Mouse (Mus musculus): Measurements from ENCODE around the gene Tmco4. TPM values are rescaled to one million over a fixed set of nuclear protein-coding genes. Genes with fewer than 3 reads are reported as not detected.

Tmco4 gene
- polyA plus RNA-seq, 1 experiment from 2014 or later: 1.3 TPM

DNA sequence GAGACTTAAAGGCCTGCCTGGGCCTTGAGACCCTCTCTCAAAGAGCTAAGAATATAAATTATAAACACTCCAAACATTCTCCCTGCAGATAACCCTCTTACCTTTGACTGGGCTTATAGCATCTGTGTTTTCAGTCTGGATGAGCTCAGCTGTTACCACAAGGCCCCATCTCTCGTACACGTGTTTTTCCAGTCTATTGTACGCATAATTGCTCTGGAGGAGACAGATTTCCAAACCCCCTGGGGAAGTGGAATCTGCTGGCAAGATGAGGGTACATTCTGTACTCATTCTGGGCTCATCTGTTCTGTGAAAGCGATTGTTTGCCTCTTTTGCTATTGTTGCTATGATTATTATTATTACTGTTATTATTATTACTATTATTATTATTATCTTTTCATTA lies 46.3 kb downstream of the Tmco4 start:
- Histone ChIP-seq H3K4me1 (replicated peaks; ENCODE audit: control insufficient read depth, insufficient read depth, low read length) (no peaks in the 10 kb centered on the region), H3K36me3 (ENCODE audit: control insufficient read depth, insufficient read depth, low read length) (no peaks in the 10 kb centered on the region), H3K27me3 (ENCODE audit: control insufficient read depth, insufficient read depth, low read length) (no peaks in the 10 kb centered on the region), H3K9me3 (ENCODE audit: control insufficient read depth, low read length) (no peaks in the 10 kb centered on the region), H3K4me3 (ENCODE audit: low read depth, low read length) (no peak overlapping the region), H3K4me2 (replicated peaks; ENCODE audit: low read depth, low read length) (no peak overlapping the region), H3K27ac (ENCODE audit: low read depth, low read length) (no peak overlapping the region), H3K9ac (ENCODE audit: low read depth, low read length) (no peak overlapping the region)
- ATAC-seq (ENCODE audit: low FRiP score) (no peak), DNase-seq (ENCODE audit: low spot score) (peak; percentile 17)
- WGBS: 70% methylated on average over 4 of the region's 4 CpGs

DNA sequence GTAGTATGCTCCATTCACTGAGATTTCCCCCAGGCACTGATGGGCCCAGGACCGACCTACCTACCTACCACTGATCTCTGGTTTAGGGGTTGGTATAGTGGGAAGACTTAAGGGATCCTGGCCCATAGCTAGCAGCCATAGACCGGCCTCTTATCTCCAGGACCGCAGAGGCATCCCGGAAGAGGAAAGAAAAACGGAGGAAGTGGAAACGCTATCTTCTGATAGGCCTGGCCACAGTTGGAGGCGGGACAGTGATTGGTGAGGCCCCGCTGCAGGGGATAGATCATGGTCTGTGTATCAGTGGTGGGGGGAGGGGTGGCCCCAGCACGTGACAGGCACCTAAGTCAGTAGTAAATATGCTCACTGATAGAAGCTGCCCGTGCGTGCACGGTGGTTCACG lies 46.7 kb downstream of the Tmco4 start:
- Histone ChIP-seq H3K4me1 (replicated peaks; ENCODE audit: control insufficient read depth, insufficient read depth, low read length) (no peaks in the 10 kb centered on the region), H3K9me3 (ENCODE audit: control insufficient read depth, low read length) (no peaks in the 10 kb centered on the region), H3K27me3 (ENCODE audit: control insufficient read depth, insufficient read depth, low read length) (no peaks in the 10 kb centered on the region), H3K27ac (ENCODE audit: low read depth, low read length) (no peak overlapping the region), H3K4me2 (replicated peaks; ENCODE audit: low read depth, low read length) (no peak overlapping the region), H3K4me3 (ENCODE audit: low read depth, low read length) (no peak overlapping the region), H3K36me3 (ENCODE audit: control insufficient read depth, insufficient read depth, low read length) (no peaks in the 10 kb centered on the region), H3K9ac (ENCODE audit: low read depth, low read length) (no peak overlapping the region)
- peak; percentile 35; the same call in 1 of the 2 replicates for ATAC-seq (ENCODE audit: low FRiP score)
- 69% methylated on average over 13 of the region's 13 CpGs for WGBS
- peak; percentile 27 for DNase-seq (ENCODE audit: low spot score)

DNA sequence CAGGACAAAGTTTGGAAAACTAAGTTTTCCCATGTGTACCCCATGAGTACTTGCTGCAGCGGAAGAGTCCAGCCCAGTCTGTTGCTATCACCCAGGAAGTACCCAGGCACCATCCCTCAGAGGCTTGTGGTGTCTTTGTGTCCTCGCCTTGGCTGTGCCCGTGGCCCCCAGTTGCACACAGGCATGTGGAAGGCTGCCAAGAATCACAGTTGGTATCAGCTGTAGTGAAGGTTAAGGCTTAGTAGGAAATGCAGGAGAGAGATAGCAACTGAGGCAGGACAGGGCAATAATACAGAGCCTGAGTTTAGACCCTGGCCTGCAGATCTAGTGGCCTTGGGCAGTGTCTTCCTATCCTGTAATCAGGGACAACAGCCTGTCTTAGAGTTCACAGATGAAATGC lies 47.7 kb downstream of the Tmco4 start:
- WGBS: 89% methylated on average over 3 of the region's 3 CpGs
- Histone ChIP-seq H3K9ac (ENCODE audit: low read depth, low read length) (no peak overlapping the region), H3K4me1 (replicated peaks; ENCODE audit: control insufficient read depth, insufficient read depth, low read length) (no peaks in the 10 kb centered on the region), H3K27me3 (ENCODE audit: control insufficient read depth, insufficient read depth, low read length) (no peaks in the 10 kb centered on the region), H3K27ac (ENCODE audit: low read depth, low read length) (no peak overlapping the region), H3K4me2 (replicated peaks; ENCODE audit: low read depth, low read length) (no peak overlapping the region), H3K36me3 (ENCODE audit: control insufficient read depth, insufficient read depth, low read length) (no peaks in the 10 kb centered on the region), H3K9me3 (ENCODE audit: control insufficient read depth, low read length) (no peaks in the 10 kb centered on the region), H3K4me3 (ENCODE audit: low read depth, low read length) (no peak overlapping the region)
- ATAC-seq (ENCODE audit: low FRiP score): no peak
- DNase-seq (ENCODE audit: low spot score): no peak

GRCm38 (mm10) chr4:139024379-139024778 lies 51.7 kb downstream of the Tmco4 start:
- Histone ChIP-seq H3K4me3 (ENCODE audit: low read depth, low read length) (no peak overlapping the region), H3K36me3 (ENCODE audit: control insufficient read depth, insufficient read depth, low read length) (no peaks in the 10 kb centered on the region), H3K4me1 (replicated peaks; ENCODE audit: control insufficient read depth, insufficient read depth, low read length) (no peaks in the 10 kb centered on the region), H3K9me3 (ENCODE audit: control insufficient read depth, low read length) (no peaks in the 10 kb centered on the region), H3K27me3 (ENCODE audit: control insufficient read depth, insufficient read depth, low read length) (no peaks in the 10 kb centered on the region), H3K9ac (ENCODE audit: low read depth, low read length) (no peak overlapping the region), H3K4me2 (replicated peaks; ENCODE audit: low read depth, low read length) (no peak overlapping the region), H3K27ac (ENCODE audit: low read depth, low read length) (no peak overlapping the region)
- no peak for ATAC-seq (ENCODE audit: low FRiP score)
- no peak for DNase-seq (ENCODE audit: low spot score)
- WGBS: 18% methylated on average over 2 of the region's 2 CpGs

DNA sequence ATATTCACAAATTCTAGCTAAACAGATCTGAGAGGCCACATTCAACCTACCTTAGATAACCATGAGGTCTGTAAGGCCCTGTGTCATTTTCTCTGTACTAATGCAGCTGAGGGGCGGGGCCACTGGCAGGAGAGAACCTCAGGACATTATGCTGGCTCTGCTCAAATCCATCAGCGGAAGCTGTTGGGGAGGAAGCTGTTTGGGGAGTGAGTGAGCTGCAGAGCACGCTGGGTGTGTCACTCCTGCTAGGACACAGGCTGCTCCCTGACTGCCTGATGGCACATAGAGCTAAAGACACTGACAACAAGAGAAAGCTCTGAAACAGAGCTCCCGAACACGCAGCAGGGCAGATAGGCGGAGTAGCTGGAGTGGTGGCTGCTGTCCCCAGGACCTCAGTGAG lies 58.0 kb downstream of the Tmco4 start:
- Histone ChIP-seq H3K4me3 (ENCODE audit: low read depth, low read length) (no peak overlapping the region), H3K9ac (ENCODE audit: low read depth, low read length) (no peak overlapping the region), H3K9me3 (ENCODE audit: control insufficient read depth, low read length) (no peaks in the 10 kb centered on the region), H3K4me1 (replicated peaks; ENCODE audit: control insufficient read depth, insufficient read depth, low read length) (no peaks in the 10 kb centered on the region), H3K27me3 (ENCODE audit: control insufficient read depth, insufficient read depth, low read length) (no peaks in the 10 kb centered on the region), H3K36me3 (ENCODE audit: control insufficient read depth, insufficient read depth, low read length) (no peaks in the 10 kb centered on the region), H3K27ac (ENCODE audit: low read depth, low read length) (no peak overlapping the region), H3K4me2 (replicated peaks; ENCODE audit: low read depth, low read length) (no peak overlapping the region)
- WGBS: 55% methylated on average over 6 of the region's 6 CpGs
- DNase-seq (ENCODE audit: low spot score) (no peak), ATAC-seq (ENCODE audit: low FRiP score) (no peak)

GRCm38 (mm10) chr4:139032521-139032920 lies 59.8 kb downstream of the Tmco4 start:
- Histone ChIP-seq H3K27me3 (ENCODE audit: control insufficient read depth, insufficient read depth, low read length) (no peaks in the 10 kb centered on the region), H3K36me3 (ENCODE audit: control insufficient read depth, insufficient read depth, low read length) (no peaks in the 10 kb centered on the region), H3K9ac (ENCODE audit: low read depth, low read length) (no peak overlapping the region), H3K27ac (ENCODE audit: low read depth, low read length) (no peak overlapping the region), H3K4me1 (replicated peaks; ENCODE audit: control insufficient read depth, insufficient read depth, low read length) (no peaks in the 10 kb centered on the region), H3K9me3 (ENCODE audit: control insufficient read depth, low read length) (no peaks in the 10 kb centered on the region), H3K4me3 (ENCODE audit: low read depth, low read length) (no peak overlapping the region), H3K4me2 (replicated peaks; ENCODE audit: low read depth, low read length) (no peak overlapping the region)
- ATAC-seq (ENCODE audit: low FRiP score): no peak
- no peak for DNase-seq (ENCODE audit: low spot score)
- 77% methylated on average over 12 of the region's 12 CpGs for WGBS

DNA sequence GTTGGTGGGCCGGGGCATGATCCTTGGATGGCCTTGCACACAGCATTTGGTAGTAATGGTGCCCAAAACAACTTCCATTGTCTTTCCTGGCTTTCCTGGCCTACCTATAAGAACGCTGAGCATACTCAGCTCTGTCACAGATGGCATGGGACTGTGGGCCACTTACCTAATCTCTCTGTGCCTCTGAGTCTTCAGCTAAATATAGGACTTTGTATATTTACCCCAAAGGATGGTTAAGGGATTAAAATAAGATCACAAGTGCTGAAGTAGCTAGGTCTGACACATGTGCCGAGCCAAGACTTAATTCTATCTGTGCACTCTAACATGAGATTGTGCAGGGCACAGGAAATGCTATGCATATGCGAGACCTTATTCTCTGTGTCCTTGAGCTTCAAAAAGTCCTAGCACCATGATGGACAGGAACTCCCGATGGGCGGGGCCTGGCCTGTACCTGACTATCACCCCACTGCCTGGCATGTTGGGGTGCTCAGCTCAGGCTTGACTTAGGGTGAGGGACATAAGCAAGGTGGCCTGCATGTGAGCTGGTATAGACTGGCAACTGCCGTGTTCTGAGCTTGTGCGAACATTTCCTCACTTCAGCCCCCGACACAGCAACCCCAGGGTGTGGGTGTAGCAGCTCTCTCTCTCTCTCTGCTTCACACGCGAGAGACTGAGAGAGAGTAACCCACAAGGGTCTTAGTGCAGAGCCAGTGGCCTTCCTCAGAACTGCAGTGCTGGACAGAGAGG lies 60.7 kb downstream of the Tmco4 start:
- no peak for ATAC-seq (ENCODE audit: low FRiP score)
- 87% methylated on average over 11 of the region's 11 CpGs for WGBS
- Histone ChIP-seq H3K27me3 (ENCODE audit: control insufficient read depth, insufficient read depth, low read length) (no peaks in the 10 kb centered on the region), H3K27ac (ENCODE audit: low read depth, low read length) (no peak overlapping the region), H3K9me3 (ENCODE audit: control insufficient read depth, low read length) (no peaks in the 10 kb centered on the region), H3K4me3 (ENCODE audit: low read depth, low read length) (no peak overlapping the region), H3K4me1 (replicated peaks; ENCODE audit: control insufficient read depth, insufficient read depth, low read length) (no peaks in the 10 kb centered on the region), H3K4me2 (replicated peaks; ENCODE audit: low read depth, low read length) (no peak overlapping the region), H3K9ac (ENCODE audit: low read depth, low read length) (no peak overlapping the region), H3K36me3 (ENCODE audit: control insufficient read depth, insufficient read depth, low read length) (no peaks in the 10 kb centered on the region)
- DNase-seq (ENCODE audit: low spot score): no peak

DNA sequence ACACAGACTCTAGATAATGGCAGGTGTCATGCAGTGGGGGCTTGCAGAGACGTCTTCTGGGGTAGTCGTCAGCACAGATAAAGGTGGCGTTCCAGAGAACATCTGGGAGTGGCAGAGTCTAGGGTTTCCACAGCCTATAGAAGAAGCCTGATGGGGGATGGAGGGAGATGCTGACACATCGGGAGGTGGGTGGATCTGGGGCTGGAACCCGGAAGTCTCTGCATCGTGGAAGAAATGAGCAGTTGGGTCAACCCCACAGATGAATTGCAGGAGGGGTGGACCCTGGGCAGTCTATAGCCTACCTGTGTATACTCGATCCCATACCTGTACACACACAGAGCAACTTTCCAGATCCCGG lies 61.3 kb downstream of the Tmco4 start:
- no peaks in the 10 kb centered on the region for H3K27me3 ChIP-seq (ENCODE audit: control insufficient read depth, insufficient read depth, low read length)
- no peaks in the 10 kb centered on the region for H3K36me3 ChIP-seq (ENCODE audit: control insufficient read depth, insufficient read depth, low read length)
- no peaks in the 10 kb centered on the region for H3K4me1 ChIP-seq (replicated peaks; ENCODE audit: control insufficient read depth, insufficient read depth, low read length)
- ATAC-seq (ENCODE audit: low FRiP score) (no peak), DNase-seq (ENCODE audit: low spot score) (no peak)
- no peak overlapping the region for H3K27ac ChIP-seq (ENCODE audit: low read depth, low read length)
- no peak overlapping the region for H3K9ac ChIP-seq (ENCODE audit: low read depth, low read length)
- H3K4me2 ChIP-seq (replicated peaks; ENCODE audit: low read depth, low read length): no peak overlapping the region
- WGBS: 84% methylated on average over 8 of the region's 8 CpGs
- no peak overlapping the region for H3K4me3 ChIP-seq (ENCODE audit: low read depth, low read length)
- no peaks in the 10 kb centered on the region for H3K9me3 ChIP-seq (ENCODE audit: control insufficient read depth, low read length)

DNA sequence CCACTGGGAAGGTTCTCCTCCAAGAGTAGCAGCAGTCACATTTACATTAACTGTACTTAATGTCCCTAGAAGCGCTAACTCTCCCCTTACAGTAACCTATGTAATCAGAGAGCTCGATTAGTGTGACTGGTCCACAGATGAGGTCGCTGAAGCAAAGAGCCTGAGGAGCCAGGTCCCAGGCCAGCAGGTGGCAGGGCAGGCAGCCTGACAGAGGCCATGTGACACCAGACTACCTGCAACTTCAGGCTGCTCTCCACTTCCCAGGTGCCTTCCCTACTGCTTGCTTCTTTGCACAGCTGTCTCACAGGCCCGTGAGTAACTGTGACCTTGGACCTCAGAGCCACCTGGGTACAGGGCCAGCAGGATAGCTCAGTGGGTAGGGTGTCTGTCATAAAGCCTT lies 61.9 kb downstream of the Tmco4 start:
- H3K4me1 ChIP-seq (replicated peaks; ENCODE audit: control insufficient read depth, insufficient read depth, low read length): no peaks in the 10 kb centered on the region
- ATAC-seq (ENCODE audit: low FRiP score): no peak
- 67% methylated on average over 4 of the region's 4 CpGs for WGBS
- no peak overlapping the region for H3K9ac ChIP-seq (ENCODE audit: low read depth, low read length)
- no peak overlapping the region for H3K4me2 ChIP-seq (replicated peaks; ENCODE audit: low read depth, low read length)
- DNase-seq (ENCODE audit: low spot score): no peak
- H3K36me3 ChIP-seq (ENCODE audit: control insufficient read depth, insufficient read depth, low read length): no peaks in the 10 kb centered on the region
- no peak overlapping the region for H3K4me3 ChIP-seq (ENCODE audit: low read depth, low read length)
- no peaks in the 10 kb centered on the region for H3K9me3 ChIP-seq (ENCODE audit: control insufficient read depth, low read length)
- no peak overlapping the region for H3K27ac ChIP-seq (ENCODE audit: low read depth, low read length)
- no peaks in the 10 kb centered on the region for H3K27me3 ChIP-seq (ENCODE audit: control insufficient read depth, insufficient read depth, low read length)

All from hindbrain, embryonic 11.5 days (tissue).